Mouse (Mus musculus): ENCODE measurements around the gene Vamp5. TPM values are rescaled to one million over a fixed set of nuclear protein-coding genes. Genes with fewer than 3 reads are reported as not detected.
A peak's percentile ranks its signal among the peaks of the same experiment; 100 is the strongest.

The Vamp5 gene
- polyA plus RNA-seq, 1 experiment from 2014 or later, result 80.5 TPM

- TF ChIP-seq EP300 (IDR thresholded peaks at IDR 0.05), result no peak
- no peak for TF ChIP-seq CTCF (IDR thresholded peaks at IDR 0.05)
- no peak overlapping the region for H3K27ac ChIP-seq (ENCODE audit: low read length)
- no peak for ATAC-seq
- no peak overlapping the region for H3K4me3 ChIP-seq (ENCODE audit: low read depth, low read length)
- no peaks in the 10 kb centered on the region for H3K27me3 ChIP-seq (replicated peaks; ENCODE audit: insufficient read depth, low read length)
- no peak for DNase-seq (ENCODE audit: low spot score)
- H3K9ac ChIP-seq (replicated peaks; ENCODE audit: low read depth), result no peak overlapping the region
- H3K4me2 ChIP-seq (replicated peaks; ENCODE audit: low read depth, low read length), result peak overlapping the region; percentile 61
- H3K9me3 ChIP-seq (ENCODE audit: low read length), result no peaks in the 10 kb centered on the region
- peaks cover 9% of the 10 kb centered on the region; the same call in 1 of the 2 replicates for H3K36me3 ChIP-seq (ENCODE audit: insufficient read depth, low read length)
- whole genome bisulfite sequencing, result 89% methylated on average over 3 of the region's 3 CpGs
- H3K4me1 ChIP-seq (ENCODE audit: insufficient read depth, low read depth, low read length), result peaks cover 16% of the 10 kb centered on the region; the same call in 1 of the 2 replicates
Measured at GRCm38 (mm10) chr6:72387816-72388215, 7.5 kb upstream of the Vamp5 start.

GRCm38 (mm10) chr6:72386561-72386960, 6.3 kb upstream of the Vamp5 start:
- TF ChIP-seq EP300 (IDR thresholded peaks at IDR 0.05), result no peak
- Histone ChIP-seq H3K27ac (ENCODE audit: low read length) (no peak overlapping the region), H3K9me3 (ENCODE audit: low read length) (no peaks in the 10 kb centered on the region), H3K9ac (replicated peaks; ENCODE audit: low read depth) (no peak overlapping the region), H3K27me3 (replicated peaks; ENCODE audit: insufficient read depth, low read length) (no peaks in the 10 kb centered on the region), H3K4me3 (ENCODE audit: low read depth, low read length) (no peak overlapping the region), H3K4me2 (replicated peaks; ENCODE audit: low read depth, low read length) (no peak overlapping the region), H3K36me3 (ENCODE audit: insufficient read depth, low read length) (peaks cover 9% of the 10 kb centered on the region; the same call in 1 of the 2 replicates), H3K4me1 (ENCODE audit: insufficient read depth, low read depth, low read length) (peaks cover 16% of the 10 kb centered on the region; the same call in 1 of the 2 replicates)
- ATAC-seq (no peak), DNase-seq (ENCODE audit: low spot score) (no peak)
- WGBS, result 86% methylated on average over 2 of the region's 2 CpGs

- TF ChIP-seq CTCF (IDR thresholded peaks at IDR 0.05) (no peak), EP300 (IDR thresholded peaks at IDR 0.05) (no peak)
- 60% methylated on average over 4 of the region's 4 CpGs for WGBS
Measured at GRCm38 (mm10) chr6:72385258-72385657, 5.0 kb upstream of the Vamp5 start.

GRCm38 (mm10) chr6:72383952-72384351, 3.7 kb upstream of the Vamp5 start:
- Histone ChIP-seq H3K27ac (ENCODE audit: low read length) (no peak overlapping the region), H3K4me3 (ENCODE audit: low read depth, low read length) (no peak overlapping the region), H3K4me1 (ENCODE audit: insufficient read depth, low read depth, low read length) (peaks cover 14% of the 10 kb centered on the region; the same call in 1 of the 2 replicates), H3K36me3 (ENCODE audit: insufficient read depth, low read length) (peaks cover 9% of the 10 kb centered on the region; the same call in 1 of the 2 replicates), H3K9me3 (ENCODE audit: low read length) (no peaks in the 10 kb centered on the region), H3K27me3 (replicated peaks; ENCODE audit: insufficient read depth, low read length) (no peaks in the 10 kb centered on the region), H3K9ac (replicated peaks; ENCODE audit: low read depth) (no peak overlapping the region), H3K4me2 (replicated peaks; ENCODE audit: low read depth, low read length) (no peak overlapping the region)
- WGBS, result 90% methylated on average over 7 of the region's 7 CpGs
- DNase-seq (ENCODE audit: low spot score) (no peak), ATAC-seq (no peak)
- no peak for TF ChIP-seq EP300 (IDR thresholded peaks at IDR 0.05)
- no peak for TF ChIP-seq CTCF (IDR thresholded peaks at IDR 0.05)

More at GRCm38 (mm10) chr6:72385258-72385657, 5.0 kb upstream of the Vamp5 start:
- H3K4me3 ChIP-seq (ENCODE audit: low read depth, low read length), result no peak overlapping the region
- no peaks in the 10 kb centered on the region for H3K27me3 ChIP-seq (replicated peaks; ENCODE audit: insufficient read depth, low read length)
- DNase-seq (ENCODE audit: low spot score), result no peak
- H3K4me2 ChIP-seq (replicated peaks; ENCODE audit: low read depth, low read length), result no peak overlapping the region
- H3K4me1 ChIP-seq (ENCODE audit: insufficient read depth, low read depth, low read length), result peaks cover 16% of the 10 kb centered on the region; the same call in 1 of the 2 replicates
- no peaks in the 10 kb centered on the region for H3K9me3 ChIP-seq (ENCODE audit: low read length)
- peaks cover 9% of the 10 kb centered on the region; the same call in 1 of the 2 replicates for H3K36me3 ChIP-seq (ENCODE audit: insufficient read depth, low read length)
- no peak for ATAC-seq
- no peak overlapping the region for H3K27ac ChIP-seq (ENCODE audit: low read length)
- H3K9ac ChIP-seq (replicated peaks; ENCODE audit: low read depth), result no peak overlapping the region

- WGBS, result 74% methylated on average over 6 of the region's 6 CpGs
- Histone ChIP-seq H3K9me3 (ENCODE audit: low read length) (no peaks in the 10 kb centered on the region), H3K4me2 (replicated peaks; ENCODE audit: low read depth, low read length) (no peak overlapping the region), H3K27ac (ENCODE audit: low read length) (no peak overlapping the region), H3K4me1 (ENCODE audit: insufficient read depth, low read depth, low read length) (peaks cover 7% of the 10 kb centered on the region; the same call in 1 of the 2 replicates), H3K4me3 (ENCODE audit: low read depth, low read length) (no peak overlapping the region), H3K9ac (replicated peaks; ENCODE audit: low read depth) (no peak overlapping the region), H3K36me3 (ENCODE audit: insufficient read depth, low read length) (peaks cover 9% of the 10 kb centered on the region; the same call in 1 of the 2 replicates), H3K27me3 (replicated peaks; ENCODE audit: insufficient read depth, low read length) (no peaks in the 10 kb centered on the region)
- DNase-seq (ENCODE audit: low spot score) (no peak), ATAC-seq (no peak)
- TF ChIP-seq CTCF (IDR thresholded peaks at IDR 0.05) (no peak), EP300 (IDR thresholded peaks at IDR 0.05) (no peak)
Measured at GRCm38 (mm10) chr6:72383142-72383820, 3.0 kb upstream of the Vamp5 start.

GRCm38 (mm10) chr6:72382494-72382893, 2.2 kb upstream of the Vamp5 start:
- DNase-seq (ENCODE audit: low spot score), result no peak
- TF ChIP-seq CTCF (IDR thresholded peaks at IDR 0.05) (no peak), EP300 (IDR thresholded peaks at IDR 0.05) (no peak)
- H3K36me3 ChIP-seq (ENCODE audit: insufficient read depth, low read length), result peaks cover 9% of the 10 kb centered on the region; the same call in 1 of the 2 replicates
- H3K4me3 ChIP-seq (ENCODE audit: low read depth, low read length), result no peak overlapping the region
- no peaks in the 10 kb centered on the region for H3K27me3 ChIP-seq (replicated peaks; ENCODE audit: insufficient read depth, low read length)
- no peak for ATAC-seq
- no peak overlapping the region for H3K27ac ChIP-seq (ENCODE audit: low read length)
- H3K4me1 ChIP-seq (ENCODE audit: insufficient read depth, low read depth, low read length), result no peaks in the 10 kb centered on the region
- 67% methylated on average over 6 of the region's 6 CpGs for WGBS
- H3K9ac ChIP-seq (replicated peaks; ENCODE audit: low read depth), result no peak overlapping the region
- H3K9me3 ChIP-seq (ENCODE audit: low read length), result no peaks in the 10 kb centered on the region
- no peak overlapping the region for H3K4me2 ChIP-seq (replicated peaks; ENCODE audit: low read depth, low read length)
